Mouse (Mus musculus) 3T3-L1 (cell line): ENCODE measurements around the gene Olfr729.

Source experiments
- DNase-seq: peaks from one replicate; pipeline ENCODE4 v3.0.0-alpha.2; 2015; ENCODE audit warnings: low read depth, low spot score

Gene Olfr729

DNA sequence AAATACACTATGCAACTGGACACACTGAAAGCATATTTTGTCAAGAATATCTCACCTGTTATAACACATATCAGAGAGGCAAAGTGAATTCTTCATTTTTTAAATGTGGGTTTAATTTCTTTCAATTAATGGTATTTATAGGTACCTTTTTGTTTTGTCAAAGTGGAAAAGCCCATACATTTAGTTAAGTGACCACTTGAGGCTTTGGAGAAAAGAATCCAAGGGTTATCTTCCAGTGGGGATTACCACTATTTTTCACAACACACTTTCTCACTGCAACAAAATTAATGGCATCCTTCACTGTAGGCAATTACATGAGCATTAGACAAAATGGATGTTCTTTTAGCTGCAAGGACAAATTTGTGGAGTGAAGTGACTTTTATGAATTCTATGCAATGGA is at the start of gene Olfr729:
Gene Olfr729, minus strand, starts transcription at position 101 of the 400 bp plus-strand sequence.
- no peak for DNase-seq

DNA sequence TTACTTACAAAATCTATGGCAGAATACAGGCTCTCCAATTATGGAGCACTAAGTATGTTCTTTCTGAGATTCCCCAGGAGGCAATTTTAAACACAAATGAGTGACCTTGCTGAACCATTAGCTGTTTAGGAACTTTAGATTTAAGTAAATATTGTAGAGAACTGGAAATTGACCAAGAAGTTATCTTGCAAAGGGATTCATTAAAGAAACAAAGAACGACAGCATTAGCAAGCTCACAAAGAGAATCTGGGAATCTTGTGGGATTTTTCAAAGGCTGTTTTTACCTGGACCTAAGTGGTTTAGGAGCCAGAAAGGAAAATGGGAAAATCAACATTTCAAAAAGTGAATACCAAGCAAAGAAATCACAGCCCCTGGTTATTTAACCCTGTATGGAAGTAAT is 35.4 kb upstream of the Olfr729 start, which contains the start of gene Olfr730:
Gene Olfr730, minus strand, starts transcription at position 101 of the 400 bp plus-strand sequence.
- no peak for DNase-seq

DNA sequence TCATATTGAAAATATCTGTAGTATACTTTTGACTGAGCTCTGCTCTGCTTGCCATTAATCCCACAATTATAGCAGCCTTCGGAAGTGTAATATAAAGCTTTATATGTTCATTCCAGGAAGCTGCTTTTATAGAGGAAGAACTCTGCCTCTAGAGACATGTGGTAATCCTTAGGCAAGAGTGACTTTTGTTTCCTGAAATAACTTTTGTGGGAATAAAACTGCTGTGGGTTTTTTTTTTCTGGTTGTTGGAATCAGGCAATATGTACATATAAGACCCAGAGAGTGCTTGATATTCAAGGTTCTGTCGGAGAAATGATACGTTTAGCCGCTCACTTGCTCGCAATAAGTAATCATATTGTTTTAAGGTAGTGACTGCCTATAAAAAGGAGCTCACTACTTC is 10.1 kb downstream of the Olfr729 start, which contains the start of gene Olfr728:
Gene Olfr728, minus strand, starts transcription at position 101 of the 400 bp plus-strand sequence.
- DNase-seq: no peak

DNA sequence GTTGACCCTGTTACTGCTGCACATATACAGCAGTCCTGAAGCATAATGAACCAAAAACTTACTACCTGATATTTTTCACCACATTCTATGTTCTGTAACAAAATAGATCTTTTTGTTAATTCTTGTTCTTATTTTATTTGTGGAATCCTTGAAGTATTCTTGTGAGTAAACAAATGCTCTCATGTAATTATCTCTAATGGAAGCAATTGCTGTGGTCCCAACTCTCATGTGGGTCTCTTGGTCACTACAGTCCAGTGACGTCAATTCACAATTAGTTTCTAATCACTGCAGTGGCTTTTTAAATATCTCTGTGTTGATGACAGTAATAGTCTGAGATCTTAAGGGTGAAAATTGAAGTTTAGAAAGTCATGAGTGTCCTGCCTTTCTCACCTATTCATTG is 29.8 kb downstream of the Olfr729 start, which contains the start of gene Olfr727:
Gene Olfr727, plus strand, starts transcription at position 301 of the 400 bp plus-strand sequence.
- no peak for DNase-seq
